Mouse (Mus musculus) inflammation-experienced regulatory T-cells, adult 6 months (primary cell): ENCODE measurements around the gene Prss22. TPM values are rescaled to one million over a fixed set of nuclear protein-coding genes. Genes with fewer than 3 reads are reported as not detected.

Experiments used
- ATAC-seq: one replicate; pipeline ENCODE4 v1.8.0; 2017
- polyA plus RNA-seq, 3 experiments: library from polyadenylated mRNA; unstranded; fragments of 100-300 nt; shearing (Covaris generic); gene quantifications; one replicate each; pipeline ENCODE4 v1.2.1; 2017

Prss22 gene
- polyA plus RNA-seq: not detected

DNA sequence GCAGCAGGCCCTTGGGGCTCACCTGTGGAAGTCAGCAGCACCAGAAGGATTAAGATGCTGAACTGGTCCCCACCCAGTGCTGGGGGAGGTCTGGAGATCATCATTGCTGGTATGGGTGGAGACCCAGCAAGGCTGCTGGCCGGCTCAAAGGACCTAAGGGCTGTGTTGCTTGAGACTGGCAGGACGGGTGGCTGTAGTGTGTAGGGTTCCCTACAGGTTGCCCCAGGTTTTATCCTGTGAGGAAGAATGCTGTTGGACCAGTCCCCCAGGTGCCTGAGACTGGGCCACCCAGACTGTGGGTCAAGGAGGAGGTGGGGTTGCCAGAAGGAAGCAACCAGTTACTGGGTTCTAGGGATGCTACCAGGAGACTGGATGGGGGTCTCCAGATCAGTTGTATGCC lies at the start of gene Prss22:
Gene Prss22, minus strand, starts transcription at position 200 of the 400 bp plus-strand sequence.
- no peak for ATAC-seq

DNA sequence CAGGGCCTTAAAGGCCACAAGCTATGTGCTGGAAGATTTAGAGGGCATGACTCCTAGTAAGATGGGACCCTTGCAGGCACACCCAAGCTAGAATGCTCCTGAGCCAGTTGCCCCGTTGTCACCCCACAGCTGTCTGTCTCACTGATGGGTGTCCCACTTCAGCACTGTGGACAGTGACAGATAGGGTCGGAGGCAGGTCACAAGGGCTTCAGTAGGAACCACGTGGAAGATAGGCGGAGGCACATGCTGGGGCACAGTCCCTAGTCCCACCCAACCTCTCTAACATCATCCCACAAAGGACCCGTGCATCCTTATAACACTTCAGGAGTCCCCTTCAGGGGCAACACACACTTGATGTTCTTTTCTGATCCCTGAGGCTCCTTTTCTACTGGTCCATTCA lies 48.1 kb upstream of the Prss22 start:
- no peak for ATAC-seq

DNA sequence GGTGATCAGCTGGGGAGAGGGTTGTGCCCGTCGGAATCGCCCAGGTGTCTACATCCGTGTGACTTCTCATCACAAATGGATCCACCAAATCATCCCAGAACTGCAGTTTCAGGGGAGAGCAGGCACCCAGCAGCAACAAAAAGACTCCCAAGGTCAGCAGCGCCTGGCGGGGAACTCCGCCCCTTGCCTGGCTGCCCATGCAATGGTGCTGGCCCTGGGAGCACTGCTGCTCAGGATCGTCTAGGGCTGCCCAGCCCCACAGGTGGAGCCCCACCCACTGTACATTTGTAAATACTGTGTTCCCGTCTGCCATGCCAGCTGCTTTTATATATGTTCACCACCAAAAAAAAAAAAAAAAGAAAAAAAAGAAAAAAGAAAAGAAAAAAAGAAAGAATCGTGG lies 47.7 kb upstream of the Prss22 start:
- no peak for ATAC-seq

DNA sequence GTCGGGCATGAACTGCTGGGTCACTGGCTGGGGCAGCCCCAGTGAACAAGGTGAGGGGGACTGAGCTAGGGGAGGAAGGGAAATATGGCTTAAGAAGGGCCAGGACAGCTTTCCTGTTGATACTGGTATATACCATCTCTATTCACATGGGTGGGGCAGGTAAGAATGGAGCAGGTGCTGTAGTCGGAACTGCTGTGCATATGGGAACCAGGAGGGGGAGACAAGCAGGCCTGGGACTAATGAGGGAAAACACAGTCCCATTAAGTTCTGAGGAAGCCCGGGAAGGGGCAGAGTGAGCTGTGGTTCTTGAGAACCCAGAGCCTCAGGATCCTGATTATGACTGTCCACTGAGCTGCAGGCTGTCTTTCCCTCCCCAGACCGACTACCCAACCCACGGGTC lies 46.6 kb upstream of the Prss22 start:
- ATAC-seq: no peak

DNA sequence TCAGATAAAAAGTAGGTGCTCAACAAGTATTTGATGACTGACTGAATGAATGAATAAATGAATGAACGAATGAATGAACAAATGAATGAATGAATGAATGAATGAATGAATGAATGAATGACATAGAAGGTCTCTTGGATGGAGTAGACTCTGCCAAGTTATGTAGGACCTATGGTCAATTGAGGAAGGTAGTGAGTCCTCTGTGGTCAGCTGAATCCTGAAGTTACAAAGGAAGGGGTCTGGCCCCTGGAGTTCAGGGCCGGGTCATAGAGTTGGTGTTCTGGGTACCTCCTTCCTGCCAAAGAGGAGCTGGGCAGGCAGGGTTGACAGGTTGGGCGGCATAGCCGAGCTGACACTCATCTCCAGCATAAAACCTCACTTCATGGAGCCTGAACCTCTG lies 39.9 kb upstream of the Prss22 start, which contains the start of gene Prss27:
Gene Prss27, plus strand, starts transcription at position 301 of the 400 bp plus-strand sequence.
- ATAC-seq: no peak

DNA sequence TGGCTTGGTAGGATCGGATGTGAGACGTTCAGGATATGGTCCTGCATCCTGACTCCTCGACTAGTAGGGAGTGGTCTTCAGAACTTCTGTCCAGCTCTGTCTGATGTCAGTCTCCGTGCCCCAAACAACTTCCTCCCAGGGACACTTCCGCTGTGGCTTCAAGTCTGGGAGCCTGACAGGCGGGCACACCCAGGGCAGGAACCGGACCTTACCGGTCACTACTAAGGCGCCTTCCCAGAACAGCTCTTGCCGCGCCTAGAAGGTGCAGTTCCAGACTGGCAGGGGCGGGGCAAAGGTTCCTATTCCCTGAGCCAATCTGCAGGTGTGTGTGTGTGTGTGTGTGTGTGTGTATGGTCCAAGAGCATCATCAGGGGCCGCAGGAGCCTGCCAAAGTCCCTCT lies 39.5 kb upstream of the Prss22 start:
- no peak for ATAC-seq

DNA sequence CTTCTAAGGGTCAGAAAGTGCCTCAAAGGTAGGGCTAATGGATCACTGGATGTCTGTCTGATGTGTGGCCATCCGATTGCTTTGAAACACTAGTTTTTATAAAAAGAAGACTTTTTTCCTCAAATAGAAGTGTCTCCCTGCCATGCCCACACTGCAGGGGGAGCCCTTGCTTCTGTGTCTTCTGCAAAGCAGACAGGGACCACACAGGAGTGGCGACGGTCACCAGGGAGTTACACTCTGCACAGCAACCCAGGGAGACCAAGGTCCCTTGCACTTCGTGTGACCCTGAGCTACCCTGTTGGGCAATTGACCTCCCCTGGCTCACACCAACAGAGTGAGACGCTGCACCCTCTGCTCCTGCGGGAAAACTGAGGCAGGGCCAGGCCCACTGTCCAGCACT lies 39.1 kb upstream of the Prss22 start:
- ATAC-seq: no peak

DNA sequence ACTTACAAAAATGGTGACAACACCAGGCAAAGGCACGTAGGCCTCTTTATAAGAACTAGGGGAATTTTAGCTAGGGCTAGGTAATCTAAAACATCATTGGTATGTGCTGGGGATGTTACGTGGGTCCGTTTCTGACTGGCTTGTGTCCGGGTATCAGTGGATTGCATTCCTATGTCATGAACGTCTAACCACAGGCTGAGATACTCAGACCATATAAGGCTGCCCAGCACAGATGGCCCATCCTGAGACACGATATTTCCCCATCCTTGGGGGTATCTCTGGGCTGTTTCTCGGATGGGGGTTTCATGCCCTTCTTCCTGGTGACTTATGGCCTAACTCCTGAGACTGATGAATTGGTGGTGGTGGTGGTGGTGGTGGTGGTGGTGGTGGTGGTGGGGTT lies 37.2 kb upstream of the Prss22 start:
- no peak for ATAC-seq

DNA sequence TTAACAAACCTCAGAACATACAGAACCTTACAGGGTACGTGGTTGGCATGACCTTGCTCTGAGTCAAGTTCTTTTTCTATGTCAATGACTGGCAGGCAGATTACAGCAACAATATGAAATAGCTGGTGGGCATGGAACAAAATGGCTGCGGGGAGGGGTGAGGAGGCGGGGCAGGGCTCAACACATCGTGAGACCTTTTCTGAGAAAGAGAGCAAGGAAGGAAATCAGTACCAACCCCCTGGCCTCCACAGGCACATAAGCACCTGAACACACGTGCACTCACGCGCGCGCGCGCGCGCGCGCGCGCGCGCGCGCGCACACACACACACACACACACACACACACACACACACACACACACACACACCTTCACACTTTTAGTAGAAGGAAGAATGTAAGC lies 32.7 kb upstream of the Prss22 start:
- ATAC-seq: no peak

DNA sequence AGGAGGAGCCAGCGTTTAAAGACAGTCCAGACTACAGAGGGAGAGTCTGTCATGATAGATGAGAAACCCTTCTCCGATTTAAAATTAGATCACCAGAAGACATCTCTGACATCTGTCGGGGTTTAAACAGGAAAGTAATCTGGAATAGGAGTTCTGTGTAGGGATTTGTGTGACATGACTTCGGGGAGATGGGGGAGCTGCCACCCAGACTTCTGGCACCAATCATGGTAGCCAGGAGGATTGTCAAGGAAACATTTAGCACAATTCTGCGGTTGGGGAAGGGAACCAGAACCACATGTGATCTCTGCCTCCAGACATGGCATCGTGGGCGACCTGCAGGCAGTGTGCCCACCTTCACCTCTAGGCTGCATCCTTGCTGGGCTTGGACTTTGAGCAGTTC lies 31.6 kb upstream of the Prss22 start:
- no peak for ATAC-seq

DNA sequence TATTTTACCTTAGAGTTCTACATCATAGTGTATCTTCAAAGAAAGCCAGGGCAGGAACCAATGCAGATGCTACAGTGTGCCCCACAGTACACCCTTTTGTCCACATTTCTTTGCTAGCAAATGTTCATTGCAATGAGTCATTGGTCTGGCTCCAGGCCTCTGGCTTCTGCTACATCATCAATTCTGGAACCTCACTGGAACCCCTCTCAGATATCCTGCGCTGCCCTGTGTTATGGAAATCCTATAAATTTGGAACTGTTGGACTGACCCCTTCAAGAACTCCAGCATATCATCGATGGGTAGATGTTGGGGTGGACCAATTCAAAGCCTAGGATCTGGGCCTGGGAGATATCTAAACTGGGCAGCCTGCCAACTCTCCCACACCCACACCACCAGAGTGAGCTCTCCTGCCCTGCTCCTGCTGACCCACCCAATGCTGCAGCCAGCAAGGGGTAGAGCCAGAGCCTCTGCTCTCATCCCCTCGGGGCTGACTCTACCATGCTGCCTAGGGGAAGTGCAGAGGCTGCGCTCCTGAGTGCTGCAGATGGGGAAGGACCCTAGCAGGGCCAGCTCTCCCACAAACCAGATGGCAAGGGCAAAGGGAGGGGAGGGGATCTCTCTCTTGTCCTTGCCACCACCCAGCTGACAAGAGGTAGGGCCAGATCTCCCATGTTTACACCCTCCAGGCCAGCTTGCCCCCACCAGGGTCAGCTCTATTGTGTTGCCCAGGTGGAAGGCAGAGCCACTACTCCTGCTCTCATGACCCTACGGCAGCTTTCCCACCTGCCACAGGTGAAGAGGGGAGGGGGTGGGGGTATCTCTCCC lies 23.7 kb upstream of the Prss22 start:
- ATAC-seq: no peak

DNA sequence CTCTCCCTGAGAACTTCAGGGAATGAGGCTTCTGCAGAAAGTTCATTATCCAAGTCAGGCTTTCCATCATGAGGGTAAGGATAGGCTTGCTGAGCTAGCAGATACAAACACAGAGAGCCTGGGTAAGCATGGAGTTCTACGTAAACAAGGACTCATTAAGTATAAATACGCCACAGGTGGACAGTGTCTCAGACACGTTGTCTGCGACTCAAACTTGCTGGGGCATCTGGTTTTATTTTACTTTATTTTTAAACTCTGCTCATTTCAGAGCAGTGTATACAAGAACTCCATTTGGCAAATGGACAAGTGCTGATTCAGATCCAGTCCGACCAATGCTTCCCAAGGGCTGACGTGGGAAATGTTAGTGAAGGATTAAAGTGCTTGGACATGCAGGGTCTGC lies 22.8 kb upstream of the Prss22 start:
- no peak for ATAC-seq

DNA sequence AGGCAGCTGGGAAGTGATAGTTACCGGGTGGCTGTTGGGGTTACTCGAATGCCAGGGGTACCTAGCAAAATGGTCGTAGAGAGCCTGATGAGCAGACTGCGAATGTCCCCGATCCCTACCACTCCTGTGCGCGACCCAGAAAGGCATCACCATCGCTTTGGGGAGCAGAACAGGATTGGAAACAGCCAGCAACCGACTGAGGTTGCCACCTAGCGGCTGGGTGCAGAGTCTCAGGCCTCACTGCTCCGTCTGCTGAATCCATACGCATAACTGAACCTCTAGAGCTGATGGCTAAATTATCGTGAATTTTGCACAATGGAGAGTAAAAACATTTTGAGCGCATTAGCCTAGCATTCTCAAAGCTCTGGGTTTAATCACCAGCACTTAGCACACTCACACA lies 17.8 kb upstream of the Prss22 start:
- no peak for ATAC-seq

DNA sequence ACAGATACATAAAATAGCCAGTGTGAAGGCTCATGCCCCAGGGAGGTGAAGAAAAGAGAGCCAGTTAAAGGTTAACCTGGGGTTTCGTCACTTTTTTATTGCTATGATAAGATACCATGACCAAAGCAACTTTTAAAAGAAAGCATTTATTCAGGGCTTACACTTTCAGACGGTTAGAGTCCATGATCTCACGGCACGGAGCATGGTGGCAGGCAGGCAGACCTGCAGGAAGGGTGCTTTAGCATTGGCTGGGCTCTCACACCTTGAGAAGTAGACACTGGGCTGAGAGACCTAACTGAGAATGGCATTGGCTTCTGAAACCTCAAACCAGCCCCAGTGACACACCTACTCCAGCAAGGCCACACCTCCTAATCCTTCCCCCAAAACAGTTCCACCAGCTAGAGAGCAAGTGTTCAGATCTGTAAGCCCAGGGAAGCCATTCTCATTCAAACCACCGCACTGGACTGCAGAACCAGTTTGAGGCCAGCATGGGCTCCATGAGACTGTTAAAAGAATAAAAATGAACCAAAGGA lies 16.6 kb upstream of the Prss22 start:
- ATAC-seq: no peak

DNA sequence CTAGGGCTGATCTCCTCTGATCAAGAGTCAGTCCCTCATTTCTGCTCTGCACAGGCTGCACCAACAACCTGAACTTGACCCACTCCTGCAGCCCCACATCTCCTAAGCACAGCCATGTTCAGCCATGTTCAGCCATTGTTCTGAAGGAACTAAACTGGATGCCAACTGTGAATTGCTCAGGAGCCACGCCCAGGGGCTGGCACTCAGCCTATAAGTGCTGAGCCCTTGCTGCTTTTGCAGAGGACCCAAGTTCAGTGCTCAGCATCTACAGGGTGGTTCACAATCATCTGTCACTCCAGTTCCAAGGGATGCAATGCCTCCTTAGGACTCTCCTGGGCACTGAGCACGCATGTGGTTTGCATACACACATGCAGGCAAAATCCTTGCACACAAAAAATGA lies 15.0 kb upstream of the Prss22 start:
- no peak for ATAC-seq

DNA sequence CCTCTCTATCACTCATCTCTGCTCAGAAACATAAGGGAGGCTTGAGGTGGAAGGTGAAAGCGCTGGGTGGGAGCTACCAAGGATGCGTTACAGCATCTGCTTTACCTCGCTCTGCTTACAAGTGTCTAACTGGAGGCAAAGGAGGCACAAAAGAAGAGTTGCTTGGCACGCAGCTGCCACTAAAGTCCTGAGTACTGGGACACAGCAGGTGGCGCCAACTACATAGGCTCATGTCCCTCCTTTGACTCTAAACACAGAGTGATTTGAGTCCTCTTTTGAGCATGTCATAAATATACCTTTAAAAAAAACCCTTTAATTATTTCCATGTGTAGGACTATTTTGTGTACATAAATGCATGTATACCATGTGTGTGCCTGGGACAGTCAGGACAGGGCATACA lies 11.7 kb upstream of the Prss22 start:
- no peak for ATAC-seq

DNA sequence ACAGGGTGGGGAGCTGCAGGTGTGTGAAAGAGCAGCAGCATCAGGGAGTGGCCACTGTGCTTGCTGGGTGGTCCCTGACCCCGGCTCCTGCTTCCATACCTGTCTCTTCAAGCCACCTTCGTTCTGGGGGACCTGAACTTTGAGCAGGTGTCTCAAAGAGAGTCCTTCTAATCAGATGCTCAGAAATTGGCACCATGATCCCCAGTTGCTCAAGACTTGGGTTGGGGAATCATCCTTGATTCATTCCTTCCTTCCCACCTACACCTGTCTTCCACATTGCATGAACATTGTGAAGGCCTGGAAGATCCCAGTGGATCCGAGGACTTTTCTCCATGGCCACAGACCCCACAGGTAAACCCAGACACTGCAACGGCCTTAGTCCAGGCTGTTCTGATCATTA lies 10.2 kb upstream of the Prss22 start:
- no peak for ATAC-seq

DNA sequence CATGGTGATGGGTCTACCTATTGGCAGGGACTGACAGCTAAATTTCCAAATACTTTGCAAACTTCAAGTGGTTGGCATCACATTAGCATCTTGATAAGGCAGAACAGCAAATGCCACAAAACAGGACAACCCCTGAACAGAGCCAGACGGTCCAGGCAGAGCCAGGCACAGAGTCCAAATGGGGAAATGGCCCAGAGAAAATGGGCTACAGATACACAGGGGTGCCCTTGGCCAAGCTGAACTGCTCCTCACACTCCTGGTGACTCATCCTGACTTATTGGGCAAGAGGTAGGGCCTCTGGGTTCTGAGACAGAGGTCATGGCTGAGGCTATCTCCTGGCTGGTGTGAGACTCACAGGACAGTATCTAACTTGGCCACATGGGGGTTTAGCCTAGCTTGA lies 9.5 kb upstream of the Prss22 start:
- no peak for ATAC-seq

DNA sequence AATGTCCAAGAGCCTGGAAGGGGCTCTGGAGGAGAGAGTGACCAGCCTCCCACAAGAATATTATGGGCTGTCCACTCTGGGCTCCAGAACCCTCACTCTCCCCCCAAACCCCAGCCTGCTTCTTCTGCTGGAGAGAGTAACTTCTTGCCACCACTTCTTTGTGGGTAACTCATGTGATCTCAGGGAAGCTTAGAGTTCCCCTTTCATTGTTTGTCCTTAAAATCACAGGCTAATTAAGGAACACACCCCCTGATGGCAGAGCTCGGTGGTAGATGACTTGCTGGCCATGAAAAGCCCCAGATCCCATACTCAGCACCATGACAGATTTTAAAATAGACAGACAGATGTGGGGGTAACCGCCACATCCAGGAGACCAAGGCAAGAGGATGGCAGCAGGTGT lies 9.0 kb upstream of the Prss22 start:
- no peak for ATAC-seq

DNA sequence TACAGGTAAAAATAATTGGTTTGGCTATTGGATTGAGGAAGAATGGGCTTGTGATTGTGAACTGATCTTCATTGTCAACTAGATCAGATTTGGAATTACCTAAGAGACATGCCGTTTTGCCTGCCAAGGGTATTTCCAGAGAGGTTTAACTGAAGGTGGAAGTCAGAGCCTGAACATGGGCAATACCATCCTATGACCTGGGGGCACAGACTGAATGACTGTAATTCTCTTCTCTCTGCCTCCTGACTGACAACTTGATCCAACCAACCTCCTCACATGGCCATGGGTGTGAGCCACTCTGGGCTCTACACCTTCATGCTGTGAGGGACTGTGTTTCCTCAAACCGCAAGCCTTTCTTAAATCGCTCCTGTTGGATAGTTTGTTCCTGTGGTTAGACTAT lies 7.1 kb upstream of the Prss22 start:
- ATAC-seq: no peak

DNA sequence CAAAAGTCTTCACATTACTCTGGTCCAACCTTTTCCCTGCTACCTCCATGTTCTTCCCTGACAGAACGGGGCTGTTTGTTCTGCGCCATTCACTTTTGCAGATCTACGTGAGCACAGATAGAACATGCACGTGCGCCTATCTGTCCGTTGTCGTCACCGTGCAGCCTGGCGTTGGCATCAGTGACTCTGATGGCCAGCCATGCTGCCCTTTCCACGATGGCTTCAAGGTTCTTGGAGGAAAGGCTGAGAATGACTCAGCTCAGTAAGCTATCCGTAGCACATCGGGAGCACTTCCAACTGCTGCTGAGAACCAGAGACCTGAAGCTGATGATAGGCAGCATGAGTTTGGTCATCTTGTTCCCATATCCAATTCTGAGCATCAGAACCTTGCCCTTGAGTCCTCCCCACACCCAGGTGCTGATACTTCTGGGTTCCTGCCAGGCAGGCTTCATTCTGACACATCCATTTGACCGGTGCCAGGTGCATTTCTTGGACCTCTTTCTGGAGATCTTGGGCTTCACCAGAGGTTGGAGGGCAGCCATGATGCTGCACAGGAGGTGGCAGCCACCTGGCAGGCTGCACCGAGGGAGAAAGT lies 6.3 kb upstream of the Prss22 start:
- ATAC-seq: no peak

DNA sequence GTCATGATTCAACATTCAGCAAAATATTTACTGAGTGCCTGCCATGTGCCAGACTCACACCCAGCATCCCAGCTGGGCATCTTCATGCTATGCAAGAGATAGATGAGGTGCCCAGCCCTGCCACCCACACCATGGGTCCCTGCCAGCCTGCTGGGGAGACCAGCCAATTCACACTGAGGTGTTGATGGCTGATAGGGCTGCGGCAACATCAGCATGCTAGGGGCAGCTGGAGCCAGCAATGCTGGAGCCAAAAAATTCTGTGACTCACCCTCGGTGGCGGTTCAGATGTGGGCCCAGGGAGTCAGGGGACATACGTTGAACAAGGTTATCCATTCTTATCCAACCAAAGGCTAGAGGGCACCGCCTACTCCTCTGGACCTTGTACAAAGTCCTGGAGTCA lies 2.5 kb upstream of the Prss22 start:
- no peak for ATAC-seq

DNA sequence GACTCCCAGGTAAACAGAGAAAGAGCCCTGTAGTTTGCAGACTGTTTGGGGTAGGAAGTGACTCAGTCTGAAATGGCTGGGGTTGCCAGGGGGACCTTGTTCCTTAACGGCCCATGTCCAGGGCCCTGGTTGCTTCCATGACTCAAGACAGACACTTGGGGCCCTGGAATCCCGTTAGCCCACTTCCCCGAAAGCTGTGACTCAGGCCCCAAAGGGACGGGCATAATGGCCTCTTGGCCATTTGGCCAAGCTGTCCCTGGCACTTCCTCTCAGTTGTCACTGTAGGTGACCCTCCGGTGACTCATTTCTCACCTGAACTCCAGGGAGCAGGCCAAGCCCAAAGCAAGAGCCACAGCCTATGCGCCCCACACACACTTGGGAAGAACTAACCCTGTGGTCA lies 483 bp upstream of the Prss22 start:
- no peak for ATAC-seq

DNA sequence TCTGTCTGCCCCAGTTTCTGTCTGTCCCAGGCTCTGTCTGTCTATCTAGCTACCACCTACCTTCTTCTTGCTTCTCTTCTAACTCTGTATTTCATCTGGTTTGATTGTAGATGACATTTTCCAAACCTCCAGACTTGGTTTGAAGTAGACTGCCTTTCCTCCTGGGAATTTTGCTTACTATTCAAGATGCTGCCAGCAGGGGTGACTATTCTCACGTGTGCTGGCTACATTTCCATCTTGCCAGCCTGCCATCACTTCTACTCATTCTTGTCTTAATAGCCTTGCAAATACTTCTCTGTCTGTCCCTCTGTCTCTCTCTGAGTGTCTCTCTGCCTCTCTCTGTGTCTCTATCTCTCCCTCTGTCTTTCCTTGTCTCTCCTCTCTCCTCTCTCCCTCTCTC lies 2.5 kb downstream of the Prss22 start:
- no peak for ATAC-seq
